Mouse (Mus musculus) CD4-positive naive resting alpha-beta T cell, adult 76 days (primary cell): ENCODE results near the gene Ccdc82. TPM values are rescaled to one million over a fixed set of nuclear protein-coding genes. Genes with fewer than 3 reads are reported as not detected.

Experiments used
- total RNA-seq: library from RNA; stranded (reverse); gene quantifications from one replicate; pipeline ENCODE4 v1.2.4, GENCODE M21; 2023

Gene Ccdc82
- total RNA-seq: 56.1 TPM

GRCm38 (mm10) chr9:13246815-13247638 is at the start of gene Ccdc82:
Gene Ccdc82, plus strand, starts transcription at chr9:13246955.

GRCm38 (mm10) chr9:13245481-13245880 is 1.3 kb upstream of the Ccdc82 start, which contains the start of gene Jrkl:
Gene Jrkl, minus strand, starts transcription at chr9:13245829.

GRCm38 (mm10) chr9:13297668-13298512 is 51.1 kb downstream of the Ccdc82 start, which contains the start of gene Maml2:
Gene Maml2, plus strand, starts transcription at chr9:13297957.

Other genes starting within 250 kb of the Ccdc82 start
- gene Jrkl, start 1.1 kb upstream of the Ccdc82 start, total RNA-seq: 7.9 TPM
- gene Maml2, start 51.0 kb downstream of the Ccdc82 start, total RNA-seq: 64.6 TPM
- gene Gm17571, start 199.8 kb downstream of the Ccdc82 start, total RNA-seq: not detected